Mouse (Mus musculus) stomach, embryonic 16.5 days (tissue): ENCODE measurements around the gene Tenm4. TPM values are rescaled to one million over a fixed set of nuclear protein-coding genes. Genes with fewer than 3 reads are reported as not detected.

Experiments used
- ATAC-seq: fragments of 200-750 bp; cut with Nextera tagmentation; 2 replicates; pipeline ENCODE4 v1.8.0; 2017; ENCODE audit warnings: moderate number of reproducible peaks, moderate TSS enrichment; ENCODE audit not compliant: insufficient read depth, low FRiP score
- H3K27ac ChIP-seq: fragments of 300-500 bp; sonication (generic); 2 replicates; pipeline ENCODE4 v1.5.1; 2014; ENCODE audit warnings: low read length
- H3K27me3 ChIP-seq: fragments of 300-500 bp; sonication (generic); 2 replicates; pipeline ENCODE4 v1.6.1; 2014; ENCODE audit warnings: low read length, control low read depth, mixed read lengths; ENCODE audit not compliant: control insufficient read depth, insufficient read depth
- H3K36me3 ChIP-seq: fragments of 300-500 bp; sonication (generic); 2 replicates; pipeline ENCODE4 v1.6.1; 2014; ENCODE audit warnings: low read length; ENCODE audit not compliant: control insufficient read depth, insufficient read depth
- H3K4me1 ChIP-seq: fragments of 300-500 bp; sonication (generic); 2 replicates; pipeline ENCODE4 v1.6.1; 2014; ENCODE audit warnings: low read length, control low read depth, mixed read lengths; ENCODE audit not compliant: control insufficient read depth, insufficient read depth
- H3K4me2 ChIP-seq: fragments of 300-500 bp; sonication (generic); 2 replicates; pipeline ENCODE4 v1.6.1; 2014; ENCODE audit warnings: low read depth, low read length, mixed read lengths
- H3K4me3 ChIP-seq: fragments of 300-500 bp; sonication (generic); replicated peaks from 2 replicates; pipeline ENCODE4 v1.5.1; 2014; ENCODE audit warnings: mild to moderate bottlenecking, low read length
- H3K9ac ChIP-seq: fragments of 300-500 bp; sonication (generic); 2 replicates; pipeline ENCODE4 v1.6.1; 2014; ENCODE audit warnings: low read length
- H3K9me3 ChIP-seq: fragments of 300-500 bp; sonication (generic); replicated peaks from 2 replicates; pipeline ENCODE4 v1.6.1; 2016; ENCODE audit warnings: low read length, control low read depth; ENCODE audit not compliant: control insufficient read depth
- WGBS: fragments of 180-500 bp; shearing (Covaris S2); extraction: QIAGEN DNeasy Blood & Tissue Kit; methylation state at CpG from one replicate; pipeline ENCODE4 v1.1.7; 2014; 5-methylcytosine and 5-hydroxymethylcytosine counted together
- polyA plus RNA-seq: library from polyadenylated mRNA; unstranded; fragments of >200 nt; fragmentation: Nextera tagmentation; extraction: Ambion mirVana; gene quantifications from 2 replicates; pipeline ENCODE4 v1.2.1, GENCODE M21; 2015

Gene Tenm4
- polyA plus RNA-seq, 1 experiment from 2014 or later: 22.7 TPM

DNA sequence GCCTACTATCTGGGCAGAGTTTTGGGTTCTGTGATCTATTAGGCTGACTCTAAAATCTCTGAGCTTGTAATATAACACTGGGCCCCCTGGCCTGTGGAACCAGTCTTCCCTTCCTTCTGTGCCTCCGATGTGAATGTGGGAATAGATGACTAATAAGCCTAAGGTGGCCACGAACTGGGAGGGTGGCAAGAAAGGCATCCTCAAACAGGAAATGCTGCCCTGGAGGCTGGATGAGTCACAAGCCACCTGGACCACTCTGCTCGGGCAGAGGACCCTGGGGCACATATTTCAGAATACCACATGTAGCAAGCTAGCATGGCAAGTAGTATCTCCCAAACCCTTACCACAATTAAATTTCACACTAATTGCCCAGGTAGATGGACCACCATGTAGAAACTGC, 391.8 kb downstream of the Tenm4 start:
- Histone ChIP-seq H3K4me3 (no peak overlapping the region), H3K4me2 (no peak overlapping the region), H3K27ac (no peak overlapping the region), H3K9me3 (no peaks in the 10 kb centered on the region), H3K9ac (no peak overlapping the region), H3K27me3 (no peaks in the 10 kb centered on the region), H3K4me1 (peaks cover 4% of the 10 kb centered on the region; the same call in 1 of the 2 replicates), H3K36me3 (no peaks in the 10 kb centered on the region)
- 47% methylated on average over 3 of the region's 3 CpGs for WGBS
- no peak for ATAC-seq

DNA sequence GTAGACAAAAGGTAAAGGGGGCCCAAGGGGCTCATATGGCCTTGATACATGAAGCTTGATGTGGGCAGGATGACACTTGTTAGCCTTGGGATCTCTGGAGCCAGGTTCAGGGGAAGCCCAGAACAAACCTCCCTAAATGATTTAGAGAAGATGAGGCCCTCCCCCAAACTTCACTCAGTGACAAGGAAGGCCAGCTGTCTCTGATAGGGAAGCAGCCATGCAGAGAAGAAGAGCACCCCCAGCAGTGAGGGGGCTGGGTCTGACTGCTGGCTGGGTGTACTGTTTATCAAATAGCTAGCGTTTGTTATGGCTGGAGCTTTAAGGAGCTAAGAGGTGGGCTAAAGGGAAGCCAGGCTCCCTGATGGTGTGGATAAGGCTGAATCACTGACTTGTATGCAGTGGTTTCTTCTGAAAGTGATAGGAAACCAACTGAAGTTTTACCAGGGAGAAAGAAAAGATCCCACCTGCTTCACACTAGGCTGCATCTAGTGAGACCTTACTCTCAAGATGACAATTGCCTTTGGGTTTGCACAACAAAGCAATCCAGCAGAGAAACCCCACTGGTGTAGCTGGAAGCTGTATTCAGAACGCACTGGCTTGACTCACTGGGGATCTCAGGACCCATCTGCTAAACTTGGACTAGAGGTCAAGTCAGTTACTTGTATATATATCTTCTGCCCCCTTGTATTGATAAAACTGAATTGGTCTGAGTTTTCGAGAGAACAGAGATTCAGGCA, 392.5 kb downstream of the Tenm4 start:
- Histone ChIP-seq H3K9me3 (no peaks in the 10 kb centered on the region), H3K36me3 (no peaks in the 10 kb centered on the region)

DNA sequence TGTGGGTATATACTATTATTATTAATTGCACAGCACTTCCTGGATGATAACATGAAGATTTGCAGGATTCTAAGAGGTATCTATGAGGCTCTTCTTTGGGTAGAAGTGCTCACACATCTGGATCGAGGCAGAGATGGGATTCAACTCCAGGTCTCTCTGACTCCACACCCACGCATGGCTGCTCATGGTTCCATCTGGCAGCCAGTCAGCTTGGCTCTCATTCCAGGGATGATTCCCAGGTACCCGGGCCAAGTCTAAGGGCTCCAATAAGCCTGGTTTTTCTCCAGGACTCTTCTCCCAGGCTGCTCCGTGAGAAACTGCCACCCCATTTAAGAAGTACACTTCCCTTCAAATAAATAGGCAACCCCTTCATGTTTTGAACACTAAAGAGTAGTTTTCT, 394.8 kb downstream of the Tenm4 start:
- Histone ChIP-seq H3K9ac (no peak overlapping the region), H3K27ac (no peak overlapping the region), H3K27me3 (no peaks in the 10 kb centered on the region), H3K4me3 (no peak overlapping the region), H3K4me2 (no peak overlapping the region), H3K4me1 (peaks cover 4% of the 10 kb centered on the region; the same call in 1 of the 2 replicates), H3K9me3 (no peaks in the 10 kb centered on the region), H3K36me3 (no peaks in the 10 kb centered on the region)
- no peak for ATAC-seq
- WGBS: 55% methylated on average over 4 of the region's 4 CpGs

More for the DNA sequence above, 392.5 kb downstream of the Tenm4 start:
- Histone ChIP-seq H3K27ac (no peak overlapping the region), H3K4me2 (no peak overlapping the region), H3K4me3 (no peak overlapping the region), H3K27me3 (no peaks in the 10 kb centered on the region), H3K9ac (no peak overlapping the region), H3K4me1 (peaks cover 4% of the 10 kb centered on the region; the same call in 1 of the 2 replicates)
- WGBS: 52% methylated on average over 3 of the region's 3 CpGs
- ATAC-seq: no peak

DNA sequence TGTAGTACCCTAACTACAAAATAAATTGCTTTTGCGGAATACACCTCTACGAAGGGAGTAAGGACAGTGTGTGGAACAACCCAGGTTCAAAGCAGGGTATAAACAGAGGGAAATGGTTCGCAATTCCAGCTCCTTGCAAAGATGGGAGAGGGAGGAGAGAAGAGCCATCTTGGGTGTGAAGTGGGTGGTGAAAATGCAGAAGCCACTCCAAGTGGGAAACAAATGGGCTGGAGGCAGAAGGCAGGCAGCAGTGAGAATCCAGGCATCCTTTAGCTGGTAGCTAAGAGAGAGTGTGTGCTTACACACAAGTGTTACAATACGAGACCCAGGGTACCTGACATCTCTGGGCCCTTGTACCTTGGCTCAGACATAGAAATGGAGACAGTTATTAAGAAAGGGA, 395.2 kb downstream of the Tenm4 start:
- Histone ChIP-seq H3K36me3 (no peaks in the 10 kb centered on the region), H3K27me3 (no peaks in the 10 kb centered on the region), H3K27ac (no peak overlapping the region), H3K9me3 (no peaks in the 10 kb centered on the region), H3K4me1 (peaks cover 4% of the 10 kb centered on the region; the same call in 1 of the 2 replicates), H3K4me2 (no peak overlapping the region), H3K4me3 (no peak overlapping the region), H3K9ac (no peak overlapping the region)
- WGBS: 78% methylated on average over 4 of the region's 4 CpGs
- no peak for ATAC-seq

DNA sequence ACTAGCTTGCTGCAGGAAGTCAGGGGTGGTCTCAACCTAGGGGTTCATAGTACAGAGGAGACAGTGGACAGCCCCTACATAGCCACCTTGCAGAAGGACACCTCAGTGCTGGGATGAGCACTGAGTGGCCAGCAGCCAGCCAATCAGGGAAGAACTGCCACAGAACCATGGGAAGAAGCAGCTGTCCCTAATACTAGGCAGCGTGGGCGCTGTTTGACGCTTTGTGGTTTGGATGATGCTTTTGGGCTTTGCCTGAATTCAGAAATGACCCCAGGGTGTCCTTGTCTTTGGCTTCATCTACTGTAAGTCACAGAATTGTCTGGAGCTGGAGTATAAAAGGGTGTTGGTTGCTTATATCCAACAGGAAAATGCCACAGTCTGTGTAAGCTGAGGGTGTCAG, 397.0 kb downstream of the Tenm4 start:
- 89% methylated on average over 3 of the region's 3 CpGs for WGBS
- ATAC-seq: no peak
- no peaks in the 10 kb centered on the region for H3K27me3 ChIP-seq

DNA sequence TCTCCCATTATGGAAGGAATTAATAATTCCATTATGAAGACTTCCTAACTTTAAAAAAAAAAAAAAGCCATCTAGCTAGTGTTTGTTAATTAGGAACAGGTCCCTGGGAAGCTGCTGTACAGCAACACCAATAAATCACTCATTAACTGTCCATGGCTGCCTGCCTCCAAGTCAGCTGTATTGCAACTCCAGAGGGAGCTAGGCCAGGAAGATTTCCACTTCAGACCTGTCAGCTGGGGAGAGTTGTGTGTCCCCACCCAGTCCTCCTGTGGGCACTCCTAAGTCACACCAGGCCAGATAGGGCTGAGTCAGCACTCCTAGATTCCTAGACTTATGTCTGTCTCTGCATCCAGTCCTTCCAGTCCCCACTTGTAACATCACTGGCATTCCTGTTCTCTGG, 399.9 kb downstream of the Tenm4 start:
- Histone ChIP-seq H3K27me3 (no peaks in the 10 kb centered on the region), H3K27ac (no peak overlapping the region), H3K9ac (no peak overlapping the region), H3K4me3 (no peak overlapping the region), H3K4me2 (no peak overlapping the region), H3K36me3 (no peaks in the 10 kb centered on the region), H3K4me1 (peaks cover 8% of the 10 kb centered on the region), H3K9me3 (no peaks in the 10 kb centered on the region)
- 0 out of 2 replicates have a peak, but pooled peaks have one; percentile 23 for ATAC-seq

More for the DNA sequence above, 397.0 kb downstream of the Tenm4 start:
- Histone ChIP-seq H3K36me3 (no peaks in the 10 kb centered on the region), H3K4me3 (no peak overlapping the region), H3K27ac (no peak overlapping the region), H3K9me3 (no peaks in the 10 kb centered on the region), H3K4me1 (peaks cover 4% of the 10 kb centered on the region; the same call in 1 of the 2 replicates), H3K4me2 (no peak overlapping the region), H3K9ac (no peak overlapping the region)

DNA sequence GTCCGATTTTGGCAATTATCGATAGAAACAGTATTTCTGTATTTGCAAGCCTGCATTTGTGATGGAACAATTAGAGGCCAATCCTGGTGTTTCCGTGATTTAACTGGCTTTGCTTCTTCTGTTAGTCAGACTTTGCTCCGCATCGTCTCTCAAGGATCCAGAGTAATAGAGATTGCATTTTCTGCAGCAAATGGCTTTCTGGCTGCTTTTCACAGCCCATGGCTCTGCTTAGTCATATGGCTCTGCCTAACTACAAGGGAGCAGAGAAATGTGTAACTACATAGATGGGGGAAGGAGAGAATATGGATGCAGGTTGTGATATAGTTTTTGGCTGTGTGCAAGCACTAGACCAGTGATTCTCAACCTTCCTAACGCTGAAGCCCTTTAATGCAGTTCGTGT, 401.9 kb downstream of the Tenm4 start:
- Histone ChIP-seq H3K9me3 (no peaks in the 10 kb centered on the region), H3K4me3 (no peak overlapping the region), H3K9ac (no peak overlapping the region), H3K36me3 (no peaks in the 10 kb centered on the region), H3K27me3 (no peaks in the 10 kb centered on the region), H3K4me2 (no peak overlapping the region), H3K27ac (no peak overlapping the region), H3K4me1 (peaks cover 8% of the 10 kb centered on the region)
- no peak for ATAC-seq
- 93% methylated on average over 7 of the region's 7 CpGs for WGBS

DNA sequence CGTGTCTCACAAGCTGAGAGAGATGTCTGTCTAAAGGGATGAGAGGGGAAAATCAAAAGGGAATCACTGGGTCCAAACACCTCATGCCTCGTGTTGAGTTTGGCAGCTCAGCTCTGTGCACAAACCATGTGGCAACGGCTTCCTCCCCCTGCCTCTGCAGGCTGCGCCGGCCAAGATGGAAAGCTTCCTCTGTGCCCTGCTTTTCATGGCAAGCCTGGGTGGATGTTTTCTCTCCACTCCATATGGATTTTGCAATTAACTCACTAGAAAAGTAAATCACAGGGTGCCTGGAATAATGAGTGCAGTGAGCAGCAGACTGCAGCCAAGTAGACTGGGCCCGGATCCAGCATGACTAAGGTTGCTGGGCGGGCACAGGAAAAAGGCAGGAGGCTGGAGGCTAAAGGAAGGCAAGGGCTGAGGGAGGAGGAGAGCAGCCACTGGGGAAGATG, 404.2 kb downstream of the Tenm4 start:
- peak overlapping the region; percentile 63 for H3K27ac ChIP-seq
- peak; percentile 81; the same call in 1 of the 2 replicates for ATAC-seq
- no peak overlapping the region for H3K4me3 ChIP-seq
- no peaks in the 10 kb centered on the region for H3K27me3 ChIP-seq
- no peaks in the 10 kb centered on the region for H3K9me3 ChIP-seq
- H3K36me3 ChIP-seq: no peaks in the 10 kb centered on the region
- H3K4me1 ChIP-seq: peaks cover 8% of the 10 kb centered on the region
- H3K9ac ChIP-seq: 0 out of 2 replicates have a peak overlapping the region, but pooled peaks have one; percentile 17
- WGBS: 33% methylated on average over 7 of the region's 7 CpGs
- H3K4me2 ChIP-seq: no peak overlapping the region

DNA sequence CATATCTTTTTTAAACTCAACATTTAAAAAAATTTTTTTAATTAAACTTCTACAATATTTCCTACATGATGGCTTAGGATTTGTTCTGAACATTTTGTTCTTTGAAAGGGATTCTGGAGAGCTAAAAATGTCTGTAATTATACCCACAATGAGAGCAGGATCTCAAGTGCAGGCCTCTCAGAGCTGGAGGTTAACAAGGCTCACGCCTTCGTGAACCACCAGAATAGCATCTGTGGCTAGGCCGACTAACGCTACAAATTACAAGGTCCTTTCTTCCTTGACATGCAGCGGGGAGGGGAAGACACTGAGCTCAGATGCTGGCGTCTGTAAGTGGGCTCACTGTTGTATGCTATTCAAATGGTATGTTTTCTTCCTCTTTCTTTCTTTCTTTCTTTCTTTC, 411.7 kb downstream of the Tenm4 start:
- ATAC-seq: no peak
- Histone ChIP-seq H3K27me3 (no peaks in the 10 kb centered on the region), H3K4me2 (no peak overlapping the region)

More for the DNA sequence above, 411.7 kb downstream of the Tenm4 start:
- Histone ChIP-seq H3K9me3 (no peaks in the 10 kb centered on the region), H3K4me1 (no peaks in the 10 kb centered on the region), H3K4me3 (no peak overlapping the region), H3K9ac (no peak overlapping the region), H3K27ac (no peak overlapping the region), H3K36me3 (no peaks in the 10 kb centered on the region)
- WGBS: 76% methylated on average over 6 of the region's 6 CpGs
